Mouse (Mus musculus): ENCODE results near the gene Tmem89. TPM values are rescaled to one million over a fixed set of nuclear protein-coding genes. Genes with fewer than 3 reads are reported as not detected.

Gene Tmem89
- 0.72 and 0.84 TPM in 2 replicates for polyA plus RNA-seq (2012; rRNA removed)

DNA sequence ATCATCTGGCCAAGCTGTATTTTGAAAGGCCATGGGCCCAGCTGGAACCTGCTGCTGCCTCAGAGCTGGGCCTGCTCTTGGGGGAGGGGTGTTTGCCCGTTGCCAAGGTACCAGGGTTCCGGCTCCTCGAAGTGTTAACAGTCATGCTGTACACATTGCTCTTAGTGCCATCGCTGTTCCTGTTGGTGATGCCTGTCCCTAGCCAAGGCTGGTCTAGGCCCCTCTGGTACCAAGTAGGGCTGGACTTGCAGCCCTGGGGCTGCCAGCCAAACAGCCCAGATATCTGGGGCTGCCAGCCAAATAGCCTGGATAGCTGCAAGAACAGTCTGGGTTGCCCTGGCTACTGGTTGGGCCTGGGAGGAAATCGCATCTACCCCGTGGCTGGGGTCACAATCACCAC is at the start of gene Tmem89:
Gene Tmem89 (plus strand): TSS at position 129 of the 400 bp plus-strand sequence.

GRCm38 (mm10) chr9:108936418-108937364 is 22.3 kb downstream of the Tmem89 start, which contains the start of gene Uqcrc1:
Gene Uqcrc1, plus strand, starts transcription at chr9:108936633.

DNA sequence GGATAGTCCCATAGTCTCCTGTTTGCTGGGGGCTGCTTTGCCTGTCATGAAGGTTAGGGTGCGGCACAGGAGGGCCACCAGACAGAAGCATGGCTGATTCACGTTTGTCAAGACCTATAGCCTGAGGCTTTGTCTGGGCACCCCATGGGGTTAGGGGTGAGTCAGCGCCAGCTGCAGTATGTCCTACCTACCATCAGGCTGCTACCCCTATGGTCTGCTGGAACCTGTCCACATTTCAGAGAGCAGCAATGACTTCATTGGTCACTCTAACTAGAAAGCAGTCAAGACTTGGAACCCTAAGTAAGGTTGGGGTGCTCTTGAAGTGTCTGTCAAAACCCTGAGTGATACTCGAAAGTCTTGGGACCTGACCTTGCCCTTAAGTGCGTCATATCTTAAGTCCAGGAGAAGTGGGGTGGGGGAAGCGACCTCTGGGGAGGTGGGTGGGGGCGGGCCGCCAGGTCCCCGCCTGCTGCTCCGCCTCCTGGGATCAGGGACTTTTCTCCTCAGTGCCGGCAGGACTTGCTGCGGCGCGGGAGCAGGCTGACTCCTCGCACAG is 38.7 kb downstream of the Tmem89 start, which contains the start of gene Col7a1:
Gene Col7a1 (plus strand): TSS at position 506 of the 556 bp plus-strand sequence.

Other genes starting within 250 kb of the Tmem89 start
- 29.5 and 30.5 TPM in 2 replicates for gene Prkar2a, start 225.3 kb upstream of the Tmem89 start, polyA plus RNA-seq (2012; rRNA removed)
- 392 and 428 TPM in 2 replicates for gene Ip6k2, start 130.8 kb upstream of the Tmem89 start, polyA plus RNA-seq (2012; rRNA removed)
- 32.2 and 33.5 TPM in 2 replicates for gene Nckipsd, start 106.3 kb upstream of the Tmem89 start, polyA plus RNA-seq (2012; rRNA removed)
- gene Celsr3, start 88.3 kb upstream of the Tmem89 start, polyA plus RNA-seq (2012; rRNA removed): 88.2 and 100 TPM in 2 replicates
- 20.6 and 22.4 TPM in 2 replicates for gene Slc26a6, start 61.3 kb upstream of the Tmem89 start, polyA plus RNA-seq (2012; rRNA removed)
- 340 and 342 TPM in 2 replicates for gene Uqcrc1, start 22.0 kb downstream of the Tmem89 start, polyA plus RNA-seq (2012; rRNA removed)
- 6.8 and 12.8 TPM in 2 replicates for gene Col7a1, start 39.0 kb downstream of the Tmem89 start, polyA plus RNA-seq (2012; rRNA removed)
- 0.34 and 1.1 TPM in 2 replicates for gene Ucn2, start 71.4 kb downstream of the Tmem89 start, polyA plus RNA-seq (2012; rRNA removed)
- 26.4 and 26.7 TPM in 2 replicates for gene Pfkfb4, start 77.2 kb downstream of the Tmem89 start, polyA plus RNA-seq (2012; rRNA removed)
- 60.7 and 85.5 TPM in 2 replicates for gene Shisa5, start 123.9 kb downstream of the Tmem89 start, polyA plus RNA-seq (2012; rRNA removed)
- 38.3 and 41.3 TPM in 2 replicates for gene Trex1, start 145.1 kb downstream of the Tmem89 start, polyA plus RNA-seq (2012; rRNA removed)
- gene Atrip, start 159.5 kb downstream of the Tmem89 start, polyA plus RNA-seq (2012; rRNA removed): 40.4 and 41.3 TPM in 2 replicates
- 10.2 and 10.5 TPM in 2 replicates for gene Ccdc51, start 167.9 kb downstream of the Tmem89 start, polyA plus RNA-seq (2012; rRNA removed)
- gene Tma7, start 168.0 kb downstream of the Tmem89 start, polyA plus RNA-seq (2012; rRNA removed): 256 and 271 TPM in 2 replicates
- gene Plxnb1, start 180.8 kb downstream of the Tmem89 start, polyA plus RNA-seq (2012; rRNA removed): 67.0 and 68.2 TPM in 2 replicates
- gene Fbxw21, start 247.4 kb downstream of the Tmem89 start, polyA plus RNA-seq (2012; rRNA removed): not detected in 2 replicates